Mouse (Mus musculus): ENCODE results near the gene Paxx. TPM values are rescaled to one million over a fixed set of nuclear protein-coding genes. Genes with fewer than 3 reads are reported as not detected.

Gene Paxx
- 42.9 and 48.6 TPM in 2 replicates for polyA plus RNA-seq (2016; fragmentation: Nextera tagmentation; extraction: Ambion mirVana)

DNA sequence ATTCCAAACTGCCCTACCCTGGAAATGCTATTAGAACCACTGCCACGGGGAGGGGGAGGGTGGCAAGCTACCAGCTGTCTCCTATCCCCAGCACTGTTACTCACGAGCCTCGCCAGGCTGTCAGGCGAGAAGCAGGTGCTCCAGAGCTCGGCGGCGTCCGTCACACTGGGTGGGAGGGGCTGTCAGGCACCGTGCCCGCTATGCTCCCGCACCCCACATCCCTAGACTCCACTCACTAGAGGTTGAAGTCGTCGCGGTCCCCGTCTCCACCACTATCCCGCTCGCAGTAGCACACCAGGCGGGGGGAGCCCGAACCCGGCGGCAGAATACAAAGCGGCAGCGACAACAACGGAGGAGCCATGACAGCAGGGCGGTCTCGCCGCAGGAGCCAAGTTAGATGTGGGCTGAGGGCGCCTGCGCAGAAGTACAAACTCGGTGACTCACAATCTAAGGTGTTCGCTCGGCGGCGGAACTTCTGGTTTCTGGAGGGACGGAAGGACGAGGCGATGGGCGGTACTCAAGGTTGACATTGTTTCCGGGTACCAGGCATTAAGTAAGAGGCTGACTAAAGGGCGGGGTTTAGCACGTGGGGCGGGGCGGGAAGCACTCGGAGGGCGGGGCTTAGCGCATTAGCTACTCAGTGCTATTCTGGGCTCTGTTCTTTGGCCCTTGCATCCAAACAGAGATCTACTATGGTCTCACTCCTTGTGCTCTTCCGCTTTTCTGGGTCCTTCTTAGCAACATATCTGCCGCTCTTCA is at the start of gene Paxx:
Paxx (minus strand) TSS at position 544 of the 759 bp plus-strand sequence.
- ATAC-seq (ENCODE audit: low FRiP score, low read depth) = peak; percentile 90
- under 1% methylated on average over 48 of the region's 48 CpGs for WGBS

GRCm38 (mm10) chr2:25509912-25510311 is 49.0 kb upstream of the Paxx start:
- no peaks in the 10 kb centered on the region for H3K4me1 ChIP-seq
- no peak overlapping the region for H3K9ac ChIP-seq (replicated peaks)
- no peak overlapping the region for H3K4me2 ChIP-seq (replicated peaks)
- H3K27me3 ChIP-seq = no peaks in the 10 kb centered on the region
- H3K9me3 ChIP-seq = no peaks in the 10 kb centered on the region
- ATAC-seq (ENCODE audit: low FRiP score, low read depth) = no peak
- peaks cover 15% of the 10 kb centered on the region for H3K36me3 ChIP-seq
- no peak overlapping the region for H3K4me3 ChIP-seq
- H3K27ac ChIP-seq (replicated peaks) = no peak overlapping the region
- WGBS = 60% methylated on average over 3 of the region's 3 CpGs

More for the DNA sequence above, at the start of gene Paxx:
- H3K9ac ChIP-seq (replicated peaks) = peak within 1 kb of the TSS; percentile 79
- H3K9me3 ChIP-seq = no peaks in the 10 kb centered on the region
- H3K4me2 ChIP-seq (replicated peaks) = peak within 1 kb of the TSS; percentile 80
- no peaks in the 10 kb centered on the region; the same call in 1 of the 2 replicates for H3K27me3 ChIP-seq
- peak within 1 kb of the TSS; percentile 89 for H3K27ac ChIP-seq (replicated peaks)
- peaks cover 20% of the 10 kb centered on the region for H3K4me1 ChIP-seq
- peaks cover 14% of the 10 kb centered on the region for H3K36me3 ChIP-seq
- H3K4me3 ChIP-seq = peak within 1 kb of the TSS; percentile 77

GRCm38 (mm10) chr2:25506964-25507363 is 46.1 kb upstream of the Paxx start:
- Histone ChIP-seq H3K27ac (replicated peaks) (no peak overlapping the region), H3K4me1 (peaks cover 2% of the 10 kb centered on the region), H3K27me3 (no peaks in the 10 kb centered on the region), H3K4me2 (replicated peaks) (no peak overlapping the region), H3K4me3 (no peak overlapping the region), H3K36me3 (peaks cover 42% of the 10 kb centered on the region), H3K9ac (replicated peaks) (no peak overlapping the region), H3K9me3 (no peaks in the 10 kb centered on the region)
- no peak for ATAC-seq (ENCODE audit: low FRiP score, low read depth)
- 42% methylated on average over 5 of the region's 5 CpGs for WGBS

- Histone ChIP-seq H3K9ac (replicated peaks) (no peak overlapping the region), H3K4me1 (peaks cover 11% of the 10 kb centered on the region), H3K27ac (replicated peaks) (no peak overlapping the region), H3K36me3 (peaks cover 42% of the 10 kb centered on the region), H3K4me2 (replicated peaks) (no peak overlapping the region), H3K4me3 (no peak overlapping the region), H3K27me3 (no peaks in the 10 kb centered on the region), H3K9me3 (no peaks in the 10 kb centered on the region)
- whole genome bisulfite sequencing = over 99% methylated on average over 4 of the region's 4 CpGs
- no peak for ATAC-seq (ENCODE audit: low FRiP score, low read depth)
Observed at GRCm38 (mm10) chr2:25505860-25506259, 45.0 kb upstream of the Paxx start.

GRCm38 (mm10) chr2:25505000-25505399 is 44.1 kb upstream of the Paxx start:
- ATAC-seq (ENCODE audit: low FRiP score, low read depth) = no peak
- no peak overlapping the region for H3K4me2 ChIP-seq (replicated peaks)
- H3K4me1 ChIP-seq = peaks cover 15% of the 10 kb centered on the region
- 94% methylated on average over 1 of the region's 1 CpGs for WGBS
- peaks cover 42% of the 10 kb centered on the region for H3K36me3 ChIP-seq
- H3K9me3 ChIP-seq = no peaks in the 10 kb centered on the region
- H3K27me3 ChIP-seq = no peaks in the 10 kb centered on the region
- H3K9ac ChIP-seq (replicated peaks) = no peak overlapping the region
- H3K4me3 ChIP-seq = no peak overlapping the region
- H3K27ac ChIP-seq (replicated peaks) = no peak overlapping the region

DNA sequence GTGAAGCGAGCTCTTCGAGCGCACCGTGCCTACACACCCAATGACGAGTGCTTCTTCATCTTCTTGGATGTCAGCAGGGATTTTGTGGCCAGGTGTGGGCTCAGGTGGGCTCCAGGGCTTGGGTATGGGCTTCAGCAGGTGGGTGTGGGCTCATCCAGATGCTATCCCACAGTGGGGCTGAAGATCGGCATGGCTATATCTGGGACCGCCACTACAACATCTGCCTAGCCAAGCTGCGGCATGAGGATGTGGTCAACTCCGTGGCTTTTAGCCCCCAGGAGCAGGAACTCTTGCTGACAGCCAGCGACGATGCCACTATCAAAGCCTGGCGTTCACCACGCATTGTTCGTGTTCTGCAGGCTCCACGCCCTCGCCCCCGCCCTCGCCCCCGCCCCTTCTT is 43.6 kb upstream of the Paxx start:
- H3K4me2 ChIP-seq (replicated peaks) = no peak overlapping the region
- H3K9me3 ChIP-seq = no peaks in the 10 kb centered on the region
- no peak overlapping the region for H3K4me3 ChIP-seq
- no peaks in the 10 kb centered on the region for H3K27me3 ChIP-seq
- no peak overlapping the region for H3K9ac ChIP-seq (replicated peaks)
- WGBS = 96% methylated on average over 19 of the region's 19 CpGs
- H3K27ac ChIP-seq (replicated peaks) = no peak overlapping the region
- H3K4me1 ChIP-seq = peaks cover 16% of the 10 kb centered on the region
- ATAC-seq (ENCODE audit: low FRiP score, low read depth) = no peak
- H3K36me3 ChIP-seq = peaks cover 42% of the 10 kb centered on the region

GRCm38 (mm10) chr2:25502726-25503125 is 41.8 kb upstream of the Paxx start:
- H3K9me3 ChIP-seq = no peaks in the 10 kb centered on the region
- ATAC-seq (ENCODE audit: low FRiP score, low read depth) = no peak

GRCm38 (mm10) chr2:25501593-25502486 is 40.9 kb upstream of the Paxx start, which contains the start of gene C8g:
C8g (minus strand) TSS chr2:25501719.
- H3K27ac ChIP-seq (replicated peaks) = peak within 1 kb of the TSS; percentile 52
- WGBS = 79% methylated on average over 20 of the region's 20 CpGs
- peak within 1 kb of the TSS; percentile 66 for H3K4me3 ChIP-seq
- no peaks in the 10 kb centered on the region for H3K27me3 ChIP-seq
- H3K9ac ChIP-seq (replicated peaks) = peak within 1 kb of the TSS; percentile 89
- H3K4me1 ChIP-seq = peaks cover 16% of the 10 kb centered on the region
- no peak for ATAC-seq (ENCODE audit: low FRiP score, low read depth)
- H3K36me3 ChIP-seq = peaks cover 42% of the 10 kb centered on the region
- H3K4me2 ChIP-seq (replicated peaks) = peak within 1 kb of the TSS; percentile 92
- no peaks in the 10 kb centered on the region for H3K9me3 ChIP-seq

More at GRCm38 (mm10) chr2:25502726-25503125, 41.8 kb upstream of the Paxx start:
- Histone ChIP-seq H3K27ac (replicated peaks) (no peak overlapping the region), H3K36me3 (peaks cover 42% of the 10 kb centered on the region), H3K9ac (replicated peaks) (no peak overlapping the region), H3K4me2 (replicated peaks) (0 out of 2 replicates have a peak overlapping the region, but pooled peaks have one; percentile 92), H3K27me3 (no peaks in the 10 kb centered on the region), H3K4me1 (peaks cover 16% of the 10 kb centered on the region), H3K4me3 (no peak overlapping the region)
- 88% methylated on average over 3 of the region's 3 CpGs for WGBS

DNA sequence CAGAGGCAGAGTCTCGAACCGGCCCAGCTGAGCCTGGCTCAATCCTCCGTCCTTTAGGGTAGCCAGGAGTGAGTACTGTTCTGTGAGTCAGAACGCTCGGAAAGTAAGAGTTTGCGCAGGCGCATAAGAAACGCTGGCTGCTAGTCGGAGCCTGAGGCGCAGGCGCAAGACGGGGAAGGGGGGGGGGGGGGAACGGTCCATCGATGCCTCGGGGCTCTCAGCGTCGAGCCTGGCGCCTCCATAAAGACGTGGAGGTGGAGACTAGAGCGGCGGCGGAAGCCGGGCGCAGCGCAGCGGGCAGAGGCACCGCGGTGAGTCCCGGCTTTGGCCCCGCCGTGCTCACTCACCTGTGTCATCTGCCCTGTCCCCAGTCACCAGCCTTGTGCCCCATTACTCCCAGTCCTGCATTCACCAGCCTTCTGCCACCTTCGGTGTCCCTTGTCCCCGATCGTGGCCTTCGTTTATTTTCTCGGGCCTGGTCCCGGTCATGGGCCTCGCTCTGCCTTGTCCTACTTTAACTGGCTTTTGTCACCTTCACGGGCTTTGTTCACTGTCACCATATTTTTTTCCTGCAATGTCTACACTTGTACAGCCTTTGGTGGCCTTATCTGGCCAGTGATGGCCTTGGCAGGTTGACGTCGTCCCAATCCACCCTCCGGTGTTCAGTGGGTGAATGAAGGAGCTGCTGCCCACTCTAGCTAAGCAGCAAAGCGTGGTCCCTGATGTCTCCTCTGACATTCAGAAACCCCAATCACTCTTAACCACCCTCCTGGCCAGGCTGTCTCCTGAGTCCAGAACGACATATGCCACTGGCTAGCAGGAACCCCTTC is 39.9 kb upstream of the Paxx start, which contains the start of gene Fbxw5:
Fbxw5 (plus strand) TSS at position 175 of the 830 bp plus-strand sequence.
- Histone ChIP-seq H3K9me3 (no peaks in the 10 kb centered on the region), H3K27ac (replicated peaks) (peak within 1 kb of the TSS; percentile 52), H3K4me1 (peaks cover 16% of the 10 kb centered on the region), H3K4me2 (replicated peaks) (peak within 1 kb of the TSS; percentile 92), H3K9ac (replicated peaks) (peak within 1 kb of the TSS; percentile 89), H3K27me3 (no peaks in the 10 kb centered on the region), H3K4me3 (peak within 1 kb of the TSS; percentile 66), H3K36me3 (peaks cover 36% of the 10 kb centered on the region)
- 2% methylated on average over 41 of the region's 44 CpGs for WGBS
- ATAC-seq (ENCODE audit: low FRiP score, low read depth) = peak; percentile 86

- WGBS = 72% methylated on average over 6 of the region's 6 CpGs
- H3K27ac ChIP-seq (replicated peaks) = no peak overlapping the region
Observed at GRCm38 (mm10) chr2:25500071-25500575, 39.2 kb upstream of the Paxx start.

More at GRCm38 (mm10) chr2:25500071-25500575, 39.2 kb upstream of the Paxx start:
- Histone ChIP-seq H3K4me2 (replicated peaks) (peak overlapping the region; percentile 57), H3K4me1 (peaks cover 16% of the 10 kb centered on the region), H3K27me3 (no peaks in the 10 kb centered on the region), H3K9ac (replicated peaks) (peak overlapping the region; percentile 89), H3K4me3 (peak overlapping the region; percentile 66), H3K9me3 (no peaks in the 10 kb centered on the region), H3K36me3 (peaks cover 29% of the 10 kb centered on the region)
- peak; percentile 61; the same call in 1 of the 2 replicates for ATAC-seq (ENCODE audit: low FRiP score, low read depth)

All from midbrain, embryonic 12.5 days (tissue).